Mouse (Mus musculus): ENCODE results near the gene Psen1.

Psen1 gene

DNA sequence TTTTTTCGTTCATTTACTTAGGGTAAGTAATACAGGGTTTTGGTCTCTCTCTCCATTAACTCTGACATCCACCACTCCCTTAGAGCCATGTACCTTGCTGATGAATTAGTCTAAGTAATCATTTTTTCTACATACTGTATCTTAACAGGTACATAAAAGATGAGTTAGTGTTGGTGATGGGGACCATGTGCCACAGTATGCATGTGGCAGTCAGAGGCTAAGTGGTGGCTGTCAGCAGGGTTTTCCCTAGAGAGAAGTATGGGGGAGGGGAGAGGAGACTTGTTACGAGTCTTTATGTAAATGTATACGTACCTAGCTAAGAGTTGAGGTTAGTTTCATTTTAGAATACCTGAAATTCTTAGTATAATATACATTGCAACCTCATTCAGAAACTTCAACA lies 35.1 kb downstream of the Psen1 start:
- DNase-seq (ENCODE audit: extremely low spot score, low spot score): no peak

DNA sequence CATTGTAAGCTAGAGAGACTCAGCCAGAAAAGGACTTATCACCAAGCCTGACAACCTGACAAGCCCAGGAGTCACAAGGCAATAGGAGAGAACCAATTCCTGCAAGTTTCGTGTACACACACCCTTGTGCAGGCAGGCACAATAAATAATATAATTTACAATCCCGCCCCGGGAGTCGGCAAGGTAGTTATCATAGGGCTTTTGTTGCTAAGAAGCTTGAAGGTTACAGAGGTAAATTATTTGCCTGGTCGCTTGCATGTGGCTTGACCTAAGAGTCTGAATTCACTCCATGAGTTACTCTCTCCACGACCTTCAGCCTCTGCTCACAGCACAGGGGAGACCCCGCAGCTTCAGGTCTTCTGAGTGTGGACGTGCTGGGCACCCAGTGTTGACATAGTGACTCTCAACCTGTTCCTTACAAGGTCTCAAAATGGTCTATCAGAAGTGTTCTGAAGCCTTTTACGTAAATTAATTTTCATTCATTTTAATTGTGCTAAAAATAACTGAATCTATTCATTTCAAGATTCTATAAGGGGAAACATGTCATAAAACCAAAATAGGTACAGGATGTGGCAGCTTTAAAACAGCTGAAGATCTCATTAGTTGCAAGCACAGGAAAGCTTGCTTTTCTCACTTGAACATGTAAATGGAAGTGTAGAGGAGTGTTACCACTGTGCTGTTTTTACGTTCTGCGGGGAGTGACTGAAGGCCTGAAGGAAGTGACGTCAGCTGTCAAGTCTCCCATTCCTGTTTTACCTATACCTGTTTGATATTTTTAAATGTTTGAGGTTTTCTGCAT lies 38.8 kb downstream of the Psen1 start:
- no peak for DNase-seq (ENCODE audit: extremely low spot score, low spot score)

- DNase-seq (ENCODE audit: extremely low spot score, low spot score): no peak
These were observed 44.3 kb downstream of the Psen1 start for GRCm38 (mm10) chr12:83732225-83732624.

- no peak for DNase-seq (ENCODE audit: extremely low spot score, low spot score)
These were observed 46.1 kb downstream of the Psen1 start for GRCm38 (mm10) chr12:83734047-83734446.

DNA sequence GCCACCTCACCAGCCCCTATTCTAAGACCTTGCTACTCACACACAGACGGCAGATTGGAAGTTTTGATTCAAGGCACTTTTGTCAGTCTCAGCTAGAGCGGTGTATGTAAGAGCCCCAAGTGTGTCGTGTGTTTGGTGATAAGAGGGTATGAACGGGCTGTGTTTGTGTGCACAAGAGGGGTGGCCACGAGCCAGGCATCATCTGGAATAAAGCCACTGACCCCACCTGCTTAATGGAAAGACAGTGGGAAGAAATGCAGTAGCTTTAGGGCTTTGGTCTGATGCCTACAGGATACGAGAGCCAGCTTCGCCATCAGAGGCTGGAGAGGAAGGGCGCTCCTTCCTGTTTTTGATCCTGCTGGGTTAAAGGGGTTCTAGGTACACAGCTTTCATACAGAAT lies 48.3 kb downstream of the Psen1 start:
- no peak for DNase-seq (ENCODE audit: extremely low spot score, low spot score)

DNA sequence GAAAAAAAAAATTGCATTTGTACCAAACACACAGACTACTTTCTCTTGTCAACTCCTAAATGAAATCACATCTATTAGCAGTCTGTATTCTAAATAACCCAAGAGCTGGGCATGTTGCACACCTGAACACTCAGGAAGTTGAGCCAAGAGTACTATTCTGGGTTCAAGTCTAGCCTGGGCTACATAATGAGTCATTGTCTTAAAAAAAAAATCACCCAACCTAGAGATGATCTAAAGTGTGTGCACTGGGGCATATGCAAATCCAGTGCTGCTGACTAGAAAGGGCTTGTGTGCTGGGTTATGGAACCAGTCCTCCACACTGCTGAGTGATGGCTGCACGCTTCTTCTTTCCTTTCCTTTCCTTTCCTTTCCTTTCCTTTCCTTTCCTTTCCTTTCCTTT lies 50.7 kb downstream of the Psen1 start:
- no peak for DNase-seq (ENCODE audit: extremely low spot score, low spot score)

DNA sequence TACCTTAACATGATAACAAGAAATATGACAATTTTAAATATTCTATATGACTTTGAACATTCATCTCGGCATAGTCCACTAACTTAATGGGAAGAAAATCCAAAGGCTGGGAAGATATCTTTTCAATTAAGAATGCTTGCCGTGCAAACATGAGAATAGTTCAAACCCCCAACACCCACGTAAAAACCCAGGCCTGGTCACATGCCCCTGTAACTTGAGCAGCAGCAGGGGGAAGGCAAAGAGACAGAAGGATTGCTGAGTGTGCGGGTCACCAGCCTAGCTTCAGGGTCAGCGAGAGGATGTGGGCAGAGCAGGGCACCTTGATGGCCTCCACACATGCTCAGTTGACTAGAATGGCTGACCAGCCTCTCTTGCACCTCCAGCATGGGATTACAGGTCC lies 53.8 kb downstream of the Psen1 start:
- no peak for DNase-seq (ENCODE audit: extremely low spot score, low spot score)

- DNase-seq (ENCODE audit: extremely low spot score, low spot score): no peak
These were observed 54.9 kb downstream of the Psen1 start for GRCm38 (mm10) chr12:83742834-83743233.

GRCm38 (mm10) chr12:83743712-83744111 lies 55.8 kb downstream of the Psen1 start:
- no peak for DNase-seq (ENCODE audit: extremely low spot score, low spot score)

GRCm38 (mm10) chr12:83749186-83749585 lies 61.2 kb downstream of the Psen1 start:
- DNase-seq (ENCODE audit: extremely low spot score, low spot score): no peak

DNA sequence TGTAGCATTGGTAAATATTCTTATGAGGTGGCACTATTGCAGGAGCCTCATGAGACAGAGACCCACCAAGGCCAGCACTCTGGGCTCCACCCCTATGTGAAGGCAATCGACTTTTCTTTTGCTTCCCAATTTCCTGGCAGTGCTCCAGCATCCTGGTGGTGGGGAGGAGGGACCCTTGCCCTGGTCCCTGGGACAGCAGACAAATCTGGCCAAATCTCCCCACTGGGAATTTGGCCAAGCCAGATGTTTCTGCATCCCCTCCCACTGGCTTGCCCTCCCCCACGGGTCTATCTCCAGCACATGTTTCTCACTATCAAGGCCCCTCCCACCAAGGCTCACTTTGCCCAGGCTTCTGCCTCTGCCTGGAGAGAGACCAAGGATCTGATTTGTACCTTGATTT lies 64.5 kb downstream of the Psen1 start:
- DNase-seq (ENCODE audit: extremely low spot score, low spot score): no peak

DNA sequence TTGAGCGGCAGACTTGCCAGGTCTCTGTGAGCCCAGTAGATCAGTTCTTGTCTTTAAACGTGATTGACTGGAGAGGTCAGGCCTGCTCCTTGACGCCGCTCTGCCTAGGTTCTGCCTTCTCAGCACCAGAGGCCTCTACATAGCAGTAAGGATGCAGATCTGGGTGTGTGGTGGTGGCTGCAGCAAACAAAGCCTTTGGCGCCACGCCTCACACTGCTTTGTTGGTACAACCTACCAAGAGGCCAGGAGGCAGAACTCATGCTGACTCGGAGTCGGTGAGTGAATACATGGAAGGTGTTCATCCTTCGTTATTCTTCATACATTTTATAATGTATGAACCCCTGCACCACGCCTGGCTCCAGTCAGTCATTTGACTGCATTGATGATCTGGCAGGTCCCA lies 70.8 kb downstream of the Psen1 start:
- no peak for DNase-seq (ENCODE audit: extremely low spot score, low spot score)

- DNase-seq (ENCODE audit: extremely low spot score, low spot score): no peak
These were observed 72.2 kb downstream of the Psen1 start for GRCm38 (mm10) chr12:83760201-83760600.

DNA sequence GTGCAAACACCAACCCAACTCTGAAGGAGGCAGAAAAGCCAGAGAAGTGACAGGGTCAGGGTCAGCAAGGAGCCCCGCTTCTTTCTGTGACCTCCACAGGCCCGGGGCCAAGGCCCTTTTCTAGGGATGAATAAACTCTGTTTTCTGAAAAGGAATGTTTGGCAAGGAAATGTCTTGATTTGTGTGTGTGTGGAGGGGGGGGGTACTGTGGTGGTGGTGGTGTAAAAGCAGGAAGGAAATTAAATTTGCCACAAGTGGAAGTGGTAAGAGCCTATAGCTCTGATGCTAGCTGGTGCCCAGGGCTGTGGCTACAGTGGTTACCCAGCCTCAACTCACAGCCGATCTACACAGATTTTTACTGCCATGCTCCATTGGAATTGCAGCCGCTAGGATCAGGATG lies 74.8 kb downstream of the Psen1 start:
- no peak for DNase-seq (ENCODE audit: extremely low spot score, low spot score)

DNA sequence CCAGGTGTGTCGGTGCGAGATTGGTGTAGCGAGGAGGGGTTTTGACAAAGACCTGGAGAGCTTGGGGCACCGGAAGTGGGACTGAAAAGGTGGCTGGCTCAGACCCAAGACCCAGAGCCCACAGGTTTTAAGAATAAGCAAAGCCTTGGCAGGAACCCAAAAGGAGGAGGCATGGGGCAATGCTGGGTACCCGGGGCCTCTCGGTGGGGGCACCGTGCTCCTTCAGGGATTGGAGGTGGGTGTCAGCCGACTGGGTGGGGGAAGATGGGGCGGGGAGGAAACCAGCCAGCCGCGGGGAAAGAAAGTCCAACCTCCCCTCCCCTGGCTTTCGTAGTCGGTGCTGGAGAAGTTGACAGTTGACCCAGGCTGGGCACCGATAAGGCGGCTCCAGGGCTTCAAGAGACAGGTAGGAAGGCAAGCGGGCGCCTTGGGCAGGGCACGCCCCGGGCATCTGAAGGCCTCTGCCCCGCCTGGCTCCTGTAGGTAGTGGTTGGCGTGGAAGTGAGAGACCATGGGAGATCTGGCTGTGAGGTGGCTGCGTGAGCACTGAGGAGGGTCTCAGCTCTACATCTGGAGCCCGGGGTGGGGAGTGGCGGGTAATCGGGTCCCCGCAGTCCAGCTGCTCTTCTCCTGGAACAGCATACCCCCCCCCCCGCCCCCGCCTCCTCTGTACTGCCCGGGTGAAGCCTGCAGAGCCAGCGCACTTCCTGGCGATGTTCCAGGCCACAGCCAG lies 75.5 kb downstream of the Psen1 start, which contains the start of gene Papln:
TSS of gene Papln (plus strand) at position 324 of the 733 bp plus-strand sequence.
- DNase-seq (ENCODE audit: extremely low spot score, low spot score): no peak

DNA sequence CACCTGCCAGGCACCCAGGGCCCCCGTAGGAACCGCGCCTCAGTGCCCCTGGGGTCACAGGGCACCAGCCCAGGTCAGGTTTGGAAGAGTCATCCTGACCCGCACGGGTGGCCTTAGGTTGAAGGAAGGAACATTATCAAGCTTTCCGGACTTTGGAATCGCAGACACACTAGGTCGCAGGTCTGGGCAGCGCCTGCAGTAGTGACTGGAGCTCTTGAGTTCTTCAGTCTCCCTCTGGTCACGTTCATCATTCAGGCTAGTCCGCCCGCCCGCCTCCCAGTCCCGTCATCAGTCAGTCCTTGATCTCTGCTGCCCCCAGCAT lies 76.1 kb downstream of the Psen1 start:
- DNase-seq (ENCODE audit: extremely low spot score, low spot score): no peak

- no peak for DNase-seq (ENCODE audit: extremely low spot score, low spot score)
These were observed 76.6 kb downstream of the Psen1 start for GRCm38 (mm10) chr12:83764519-83764918.

DNA sequence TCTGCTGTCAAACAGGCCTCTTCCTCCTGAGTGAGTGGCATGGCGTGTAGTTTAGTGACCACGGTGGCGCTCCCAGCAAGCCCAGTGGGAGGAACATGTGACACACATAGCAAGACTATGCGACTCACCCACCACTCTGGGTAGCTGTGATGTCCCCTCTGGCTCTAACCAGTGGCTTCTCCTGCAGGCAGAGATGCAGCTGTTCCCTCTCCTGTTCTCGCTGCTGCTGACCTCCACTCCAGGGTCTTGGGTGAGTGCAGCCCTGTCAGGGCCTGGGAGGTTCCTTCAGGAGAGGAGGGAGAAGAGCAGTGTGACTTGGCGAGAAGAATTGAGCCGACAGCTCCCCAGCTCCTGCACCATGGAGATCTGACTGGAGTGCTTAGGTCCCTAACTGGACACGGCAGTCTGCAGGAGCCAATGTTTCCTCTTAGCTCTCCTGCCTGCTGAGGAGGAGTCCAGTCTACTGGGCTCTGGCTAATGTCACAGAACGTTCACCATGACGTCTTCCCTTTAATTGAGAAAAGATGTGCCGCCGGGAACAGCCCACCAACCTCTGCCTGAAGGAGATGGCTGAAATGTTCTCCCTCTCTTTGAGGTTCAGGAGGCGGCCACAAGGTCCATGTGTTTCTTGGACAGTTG lies 78.1 kb downstream of the Psen1 start:
- no peak for DNase-seq (ENCODE audit: extremely low spot score, low spot score)

DNA sequence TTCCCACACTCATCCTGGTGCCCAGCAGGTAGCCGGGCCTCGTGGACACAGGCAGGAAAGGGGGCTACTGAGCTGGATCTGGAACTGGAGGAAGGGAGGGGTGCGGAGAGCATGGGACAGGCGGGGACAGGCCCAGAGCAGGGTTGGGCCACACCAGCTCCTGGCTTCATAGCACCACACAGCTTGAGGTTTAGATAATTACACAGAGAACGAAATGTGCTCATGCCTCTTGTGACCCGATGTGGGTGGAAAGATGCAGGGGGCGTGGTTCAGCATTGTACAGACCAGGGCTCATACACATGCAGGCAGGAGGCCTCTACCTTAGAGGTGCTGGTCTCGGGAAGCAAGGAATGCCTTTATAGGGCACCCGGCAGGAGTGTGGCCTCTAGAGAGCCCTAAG lies 79.9 kb downstream of the Psen1 start:
- no peak for DNase-seq (ENCODE audit: extremely low spot score, low spot score)

DNA sequence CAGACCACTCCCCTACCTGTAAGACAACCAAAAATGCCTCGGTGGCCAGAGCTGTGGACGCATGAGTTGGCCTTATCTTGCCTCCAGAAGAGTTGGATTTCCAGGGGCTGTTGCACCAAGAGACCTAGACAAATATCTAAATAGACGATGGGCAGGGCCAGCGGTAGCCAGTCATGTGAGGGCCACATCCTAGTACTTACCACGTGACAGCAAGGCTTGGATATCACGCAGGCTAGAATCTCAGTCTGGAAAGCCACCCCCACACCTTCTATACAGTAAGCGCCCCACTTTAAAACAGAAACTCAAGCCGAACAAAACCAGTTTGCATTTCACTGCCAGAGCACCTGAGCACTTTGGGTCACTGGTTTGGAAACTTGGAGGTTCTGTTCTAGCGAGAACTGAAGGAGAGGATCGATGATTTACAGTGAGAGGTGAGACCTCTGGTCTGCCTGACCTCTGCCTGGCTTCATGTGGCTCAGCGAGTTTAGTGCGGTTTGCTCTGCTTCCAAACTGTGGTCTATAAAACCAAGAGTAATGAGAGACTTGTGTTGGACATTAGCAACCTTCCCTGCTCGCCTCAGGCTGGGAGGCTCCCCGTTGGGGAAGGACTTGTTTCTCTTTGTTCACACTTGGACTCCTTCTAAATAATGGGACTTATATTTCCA lies 80.4 kb downstream of the Psen1 start:
- no peak for DNase-seq (ENCODE audit: extremely low spot score, low spot score)

GRCm38 (mm10) chr12:83770418-83771256 lies 82.7 kb downstream of the Psen1 start:
- DNase-seq (ENCODE audit: extremely low spot score, low spot score): peak; percentile 82

Data from neural tube, embryonic 10.5 days (tissue).